ENCODE assay signal across 20 mouse cellular contexts in genomic region chr16:18228856-18229255, GRCm38 (mm10). TPM values are rescaled to one million over a fixed set of nuclear protein-coding genes. Genes with fewer than 3 reads are reported as not detected.
DNase-seq lines count a peak whose midpoint lies in the region; ATAC-seq and TF ChIP-seq lines count a peak whose summit lies in the region.
"Had no signal": no experiment of that assay in that cellular context is flagged by ENCODE, and none has a peak within 500 bp of the region (broad histone marks: within the 10 kb centered on the region; RNA-seq: fewer than 3 reads in every experiment).

No protein-coding gene starts in this region.

- H3K27me3 ChIP-seq in cerebellum, adult 2 months (ENCODE audit: control insufficient read depth, insufficient read depth, low read length) = no peaks in the 10 kb centered on the region
- H3K27me3 ChIP-seq in heart, embryonic 15.5 days = no peaks in the 10 kb centered on the region
- H3K27me3 ChIP-seq in forebrain, embryonic 14.5 days (replicated peaks; ENCODE audit: control insufficient read depth, insufficient read depth, low read length) = no peaks in the 10 kb centered on the region
- H3K27me3 ChIP-seq: limb, embryonic 15.5 days; Patski had no signal

- intact Hi-C loops in heart, postnatal 36 days (cut with DNase I) = no loop called here

- DNase-seq in heart, adult 11 months = peak; percentile 91
- no peak for DNase-seq in heart, postnatal 36 days
- no peak for DNase-seq in layer of hippocampus, adult 2 months (ENCODE audit: low spot score in 2 of 2)
- no peak for DNase-seq in layer of hippocampus, postnatal 14 days (ENCODE audit: low spot score in 2 of 2)
- DNase-seq in cerebellum, adult 2 months = peak; percentile 75 to 83
- no peak for DNase-seq in forebrain, embryonic 14.5 days (ENCODE audit: low spot score)
- DNase-seq: kidney, adult 8-10 months; thymus, adult 2 months had no signal

- H3K4me2 ChIP-seq in heart, embryonic 15.5 days = peak overlapping the region; percentile 60
- H3K4me2 ChIP-seq in forebrain, embryonic 14.5 days (ENCODE audit: low read length) = no peak overlapping the region

- no peak for ATAC-seq in heart, embryonic 15.5 days (replicated peaks; ENCODE audit: insufficient number of reproducible peaks, insufficient read depth, low FRiP score, low read depth)
- ATAC-seq in megakaryocyte-erythroid progenitor cell, adult 5-6 weeks (replicated peaks; ENCODE audit: low FRiP score, low TSS enrichment, poor library complexity, severe bottlenecking) = no peak
- ATAC-seq in forebrain, embryonic 14.5 days = no peak
- ATAC-seq: liver, postnatal 0 days; Patski had no signal

- H3K36me3 ChIP-seq in heart, embryonic 15.5 days = peaks cover 40% of the 10 kb centered on the region
- peaks cover 50% of the 10 kb centered on the region for H3K36me3 ChIP-seq in forebrain, embryonic 14.5 days (ENCODE audit: control insufficient read depth, insufficient read depth, low read length)

- peak overlapping the region; percentile 91 for H3K27ac ChIP-seq in layer of hippocampus, adult 2 months
- peak overlapping the region; percentile 85 for H3K27ac ChIP-seq in cerebellum, adult 2 months (ENCODE audit: insufficient read depth, low read length)
- H3K27ac ChIP-seq in heart, embryonic 15.5 days = peak overlapping the region; percentile 96
- no peak overlapping the region for H3K27ac ChIP-seq in forebrain, embryonic 14.5 days (ENCODE audit: low read depth, low read length)
- H3K27ac ChIP-seq: forebrain, embryonic 10.5 days; limb, embryonic 15.5 days; midbrain, embryonic 10.5 days had no signal

- H3K4me3 ChIP-seq in layer of hippocampus, adult 2 months = no peak overlapping the region; the same call in 1 of the 2 replicates
- peak overlapping the region; percentile 28 for H3K4me3 ChIP-seq in cerebellum, adult 2 months (replicated peaks; ENCODE audit: insufficient read depth, low read depth, low read length)
- no peak overlapping the region for H3K4me3 ChIP-seq in heart, embryonic 15.5 days
- no peak overlapping the region for H3K4me3 ChIP-seq in forebrain, embryonic 14.5 days (ENCODE audit: low read depth, low read length)
- H3K4me3 ChIP-seq: forebrain, embryonic 10.5 days; limb, embryonic 15.5 days; midbrain, embryonic 10.5 days had no signal

- H3K9ac ChIP-seq in heart, embryonic 15.5 days = peak overlapping the region; percentile 35
- H3K9ac ChIP-seq in forebrain, embryonic 14.5 days (ENCODE audit: low read length) = no peak overlapping the region; the same call in 1 of the 2 replicates
- H3K9ac ChIP-seq: limb, embryonic 15.5 days; liver, postnatal 0 days had no signal

- no peak for TF ChIP-seq POLR2A in cerebellum, adult 2 months (IDR thresholded peaks at IDR 0.05; ENCODE audit: borderline replicate concordance, insufficient read depth, low read length)

- no peaks in the 10 kb centered on the region for H3K9me3 ChIP-seq in heart, embryonic 15.5 days (replicated peaks)
- no peaks in the 10 kb centered on the region for H3K9me3 ChIP-seq in forebrain, embryonic 14.5 days (replicated peaks; ENCODE audit: control insufficient read depth, low read length)
- H3K9me3 ChIP-seq: forebrain, embryonic 10.5 days; limb, embryonic 15.5 days; midbrain, embryonic 10.5 days had no signal

- 7% methylated on average over 4 of the region's 4 CpGs for WGBS in cerebellum, adult 2 months
- 81% methylated on average over 4 of the region's 4 CpGs for WGBS in heart, embryonic 15.5 days
- 98% methylated on average over 4 of the region's 4 CpGs for WGBS in forebrain, embryonic 14.5 days

- peaks cover 46% of the 10 kb centered on the region for H3K4me1 ChIP-seq in cerebellum, adult 2 months (ENCODE audit: control insufficient read depth, insufficient read depth, low read length)
- peaks cover 61% of the 10 kb centered on the region for H3K4me1 ChIP-seq in heart, embryonic 15.5 days (replicated peaks)
- peaks cover 13% of the 10 kb centered on the region for H3K4me1 ChIP-seq in forebrain, embryonic 14.5 days (ENCODE audit: control insufficient read depth, insufficient read depth, low read length)

- no peak for TF ChIP-seq CTCF in layer of hippocampus, adult 2 months (conservative IDR thresholded peaks at IDR 0.05)
- TF ChIP-seq CTCF in cerebellum, adult 2 months (IDR thresholded peaks at IDR 0.05; ENCODE audit: borderline replicate concordance, insufficient read depth, low read depth, low read length) = no peak

RNA-seq across cellular contexts. Expression of gene Zdhhc8, which starts 6.1 kb away (rescaled TPM):
- total RNA-seq in heart, postnatal 36 days (2021) = 10 to 100 TPM; 19.7 to 21.5 TPM
- 10 to 100 TPM; 72.0 to 84.1 TPM for total RNA-seq in layer of hippocampus, adult 2 months (2021)
- 10 to 100 TPM; 84.1 to 84.6 TPM for total RNA-seq in layer of hippocampus, postnatal 14 days (2021)
- polyA plus RNA-seq in cerebellum, adult 2 months (2012; rRNA removed) = 74.0 and 85.3 TPM in 2 replicates
- polyA plus RNA-seq in heart, embryonic 15.5 days (2015; fragmentation: Nextera tagmentation; extraction: Ambion mirVana) = 18.8 and 29.3 TPM in 2 replicates
- total RNA-seq in megakaryocyte-erythroid progenitor cell, adult 5-6 weeks (2014; fragmentation: Nextera tagmentation) = 3.1 and 4.8 TPM in 2 replicates
- 0.56 and 4.5 TPM in 2 replicates for total RNA-seq in megakaryocyte-erythroid progenitor cell, adult 5-6 weeks (2017)
- 5.9 and 10.2 TPM in 2 replicates for polyA plus RNA-seq in forebrain, embryonic 14.5 days (2014; fragmentation: Nextera tagmentation; extraction: Ambion mirVana)

RNA-seq across cellular contexts. Expression of gene Ccdc188, which starts 11.2 kb away (rescaled TPM):
- total RNA-seq in heart, postnatal 36 days (2021) = not detected
- total RNA-seq in layer of hippocampus, adult 2 months (2021) = not detected
- total RNA-seq in layer of hippocampus, postnatal 14 days (2021) = not detected
- polyA plus RNA-seq in cerebellum, adult 2 months (2012; rRNA removed) = not detected in 2 replicates
- polyA plus RNA-seq in heart, embryonic 15.5 days (2015; fragmentation: Nextera tagmentation; extraction: Ambion mirVana) = 0.14 TPM in 1 of 2 replicates, not detected in the other
- total RNA-seq in megakaryocyte-erythroid progenitor cell, adult 5-6 weeks (2014; fragmentation: Nextera tagmentation) = not detected in 2 replicates
- not detected in 2 replicates for total RNA-seq in megakaryocyte-erythroid progenitor cell, adult 5-6 weeks (2017)
- polyA plus RNA-seq in forebrain, embryonic 14.5 days (2014; fragmentation: Nextera tagmentation; extraction: Ambion mirVana) = 0.13 and 0.16 TPM in 2 replicates
- total RNA-seq: common myeloid progenitor, adult 5-6 weeks; gastrocnemius, postnatal 4 days had no signal
- polyA plus RNA-seq: embryonic facial prominence, embryonic 14.5 days; forebrain, embryonic 10.5 days; frontal cortex, adult 2 months; large intestine, adult 2 months; limb, embryonic 15.5 days; liver, postnatal 0 days; midbrain, embryonic 10.5 days; Patski had no signal

RNA-seq across cellular contexts. Expression of gene Trmt2a, which starts 19.6 kb away (rescaled TPM):
- 10 to 100 TPM; 16.1 to 19.8 TPM for total RNA-seq in heart, postnatal 36 days (2021)
- total RNA-seq in layer of hippocampus, adult 2 months (2021) = 10 to 100 TPM; 51.1 to 54.9 TPM
- total RNA-seq in layer of hippocampus, postnatal 14 days (2021) = 10 to 100 TPM; 44.6 to 61.7 TPM
- polyA plus RNA-seq in cerebellum, adult 2 months (2012; rRNA removed) = 96.0 and 99.5 TPM in 2 replicates
- polyA plus RNA-seq in heart, embryonic 15.5 days (2015; fragmentation: Nextera tagmentation; extraction: Ambion mirVana) = 44.1 and 75.4 TPM in 2 replicates
- total RNA-seq in megakaryocyte-erythroid progenitor cell, adult 5-6 weeks (2014; fragmentation: Nextera tagmentation) = 162 and 237 TPM in 2 replicates
- total RNA-seq in megakaryocyte-erythroid progenitor cell, adult 5-6 weeks (2017) = 56.6 and 73.7 TPM in 2 replicates
- polyA plus RNA-seq in forebrain, embryonic 14.5 days (2014; fragmentation: Nextera tagmentation; extraction: Ambion mirVana) = 95.0 and 95.4 TPM in 2 replicates

RNA-seq across cellular contexts. Expression of gene Ranbp1, which starts 19.7 kb away (rescaled TPM):
- 10 to 100 TPM; 34.5 to 42.1 TPM for total RNA-seq in heart, postnatal 36 days (2021)
- 10 to 100 TPM; 93.6 to 98.0 TPM for total RNA-seq in layer of hippocampus, adult 2 months (2021)
- 100 to 1,000 TPM in 1 of 2 experiments, 10 to 100 TPM in 1; 98.3 to 104 TPM for total RNA-seq in layer of hippocampus, postnatal 14 days (2021)
- 96.2 and 104 TPM in 2 replicates for polyA plus RNA-seq in cerebellum, adult 2 months (2012; rRNA removed)
- polyA plus RNA-seq in heart, embryonic 15.5 days (2015; fragmentation: Nextera tagmentation; extraction: Ambion mirVana) = 301 and 339 TPM in 2 replicates
- 485 and 544 TPM in 2 replicates for total RNA-seq in megakaryocyte-erythroid progenitor cell, adult 5-6 weeks (2014; fragmentation: Nextera tagmentation)
- total RNA-seq in megakaryocyte-erythroid progenitor cell, adult 5-6 weeks (2017) = 572 and 765 TPM in 2 replicates
- 527 and 537 TPM in 2 replicates for polyA plus RNA-seq in forebrain, embryonic 14.5 days (2014; fragmentation: Nextera tagmentation; extraction: Ambion mirVana)

RNA-seq across cellular contexts. Expression of gene Gm49776, which starts 29.3 kb away (rescaled TPM):
- total RNA-seq in heart, postnatal 36 days (2021) = not detected
- total RNA-seq in layer of hippocampus, adult 2 months (2021) = not detected
- total RNA-seq in layer of hippocampus, postnatal 14 days (2021) = not detected
- polyA plus RNA-seq in cerebellum, adult 2 months (2012; rRNA removed) = 0.47 TPM in 1 of 2 replicates, not detected in the other
- 1.2 and 2.4 TPM in 2 replicates for polyA plus RNA-seq in heart, embryonic 15.5 days (2015; fragmentation: Nextera tagmentation; extraction: Ambion mirVana)
- not detected in 2 replicates for total RNA-seq in megakaryocyte-erythroid progenitor cell, adult 5-6 weeks (2014; fragmentation: Nextera tagmentation)
- 0.47 TPM in 1 of 2 replicates, not detected in the other for total RNA-seq in megakaryocyte-erythroid progenitor cell, adult 5-6 weeks (2017)
- polyA plus RNA-seq in forebrain, embryonic 14.5 days (2014; fragmentation: Nextera tagmentation; extraction: Ambion mirVana) = 1.8 TPM in 1 of 2 replicates, not detected in the other
- total RNA-seq: common myeloid progenitor, adult 5-6 weeks; gastrocnemius, postnatal 4 days had no signal
- polyA plus RNA-seq: frontal cortex, adult 2 months; large intestine, adult 2 months; limb, embryonic 15.5 days; liver, postnatal 0 days; thymus, adult 2 months had no signal

Comparison
In these comparisons a context has a peak if more than half of its experiments do, and no peak if none do; other contexts are left out.
1. DNase-seq: peak in heart, adult 11 months (single experiment) and cerebellum, adult 2 months (2 of 2); none in heart, postnatal 36 days (0 of 2), layer of hippocampus, adult 2 months (0 of 2), layer of hippocampus, postnatal 14 days (0 of 2) and forebrain, embryonic 14.5 days (single experiment).